Mouse (Mus musculus) liver, embryonic 15.5 days (tissue): ENCODE results near the gene Spon1. TPM values are rescaled to one million over a fixed set of nuclear protein-coding genes. Genes with fewer than 3 reads are reported as not detected.

Experiments used
- ATAC-seq: fragments of 200-750 bp; cut with Nextera tagmentation; 2 replicates; pipeline ENCODE4 v1.8.0; 2017; ENCODE audit warnings: moderate number of reproducible peaks, mild to moderate bottlenecking, moderate library complexity; ENCODE audit not compliant: insufficient read depth
- H3K27ac ChIP-seq: fragments of 300-500 bp; sonication (generic); replicated peaks from 2 replicates; pipeline ENCODE4 v1.5.1; 2015; ENCODE audit warnings: mild to moderate bottlenecking, inconsistent platforms
- H3K27me3 ChIP-seq: fragments of 300-500 bp; sonication (generic); 2 replicates; pipeline ENCODE4 v1.6.1; 2015; ENCODE audit warnings: mild to moderate bottlenecking, inconsistent platforms
- H3K36me3 ChIP-seq: fragments of 300-500 bp; sonication (generic); replicated peaks from 2 replicates; pipeline ENCODE4 v1.6.1; 2015; ENCODE audit warnings: moderate library complexity, mild to moderate bottlenecking, inconsistent platforms
- H3K4me1 ChIP-seq: fragments of 300-500 bp; sonication (generic); replicated peaks from 2 replicates; pipeline ENCODE4 v1.6.1; 2015; ENCODE audit warnings: inconsistent platforms
- H3K4me2 ChIP-seq: fragments of 300-500 bp; sonication (generic); 2 replicates; pipeline ENCODE4 v1.6.1; 2015; ENCODE audit warnings: moderate library complexity, mild to moderate bottlenecking, inconsistent platforms
- H3K4me3 ChIP-seq: fragments of 300-500 bp; sonication (generic); replicated peaks from 2 replicates; pipeline ENCODE4 v1.5.1; 2015; ENCODE audit warnings: mild to moderate bottlenecking, inconsistent platforms
- H3K9ac ChIP-seq: fragments of 300-500 bp; sonication (generic); 2 replicates; pipeline ENCODE4 v1.6.1; 2015; ENCODE audit warnings: moderate library complexity, mild to moderate bottlenecking, inconsistent platforms
- H3K9me3 ChIP-seq: fragments of 300-500 bp; sonication (generic); replicated peaks from 2 replicates; pipeline ENCODE4 v1.6.1; 2016; ENCODE audit warnings: inconsistent platforms
- WGBS: fragments of 180-500 bp; shearing (Covaris S2); methylation state at CpG from one replicate; pipeline ENCODE4 v1.1.7; 2015; ENCODE audit warnings: mixed read lengths; ENCODE audit not compliant: insufficient replicate concordance; 5-methylcytosine and 5-hydroxymethylcytosine counted together
- polyA plus RNA-seq: library from polyadenylated mRNA; unstranded; fragments of >200 nt; fragmentation: Nextera tagmentation; extraction: Ambion mirVana; gene quantifications from 2 replicates; pipeline ENCODE4 v1.2.1, GENCODE M21; 2015

Gene Spon1
- polyA plus RNA-seq, result 0.55 and 0.96 TPM in 2 replicates

GRCm38 (mm10) chr7:113765667-113766497 lies at the start of gene Spon1:
Spon1 (plus strand) TSS chr7:113765998.
- Histone ChIP-seq H3K4me1 (no peaks in the 10 kb centered on the region), H3K27me3 (peaks cover 59% of the 10 kb centered on the region), H3K36me3 (no peaks in the 10 kb centered on the region), H3K9ac (no peak within 1 kb of the TSS), H3K9me3 (no peaks in the 10 kb centered on the region), H3K27ac (no peak within 1 kb of the TSS), H3K4me3 (peak within 1 kb of the TSS; percentile 15; the same call in 1 of the 2 replicates), H3K4me2 (peak within 1 kb of the TSS; percentile 49)
- no peak for ATAC-seq
- WGBS, result under 1% methylated on average over 56 of the region's 56 CpGs

GRCm38 (mm10) chr7:113721994-113722393 lies 43.8 kb upstream of the Spon1 start:
- Histone ChIP-seq H3K27ac (no peak overlapping the region), H3K4me1 (no peaks in the 10 kb centered on the region), H3K9ac (no peak overlapping the region), H3K27me3 (no peaks in the 10 kb centered on the region), H3K4me2 (no peak overlapping the region), H3K4me3 (no peak overlapping the region), H3K36me3 (no peaks in the 10 kb centered on the region), H3K9me3 (no peaks in the 10 kb centered on the region)
- WGBS, result 49% methylated on average over 2 of the region's 2 CpGs
- ATAC-seq, result no peak

- Histone ChIP-seq H3K27ac (no peak overlapping the region), H3K9ac (no peak overlapping the region), H3K27me3 (no peaks in the 10 kb centered on the region), H3K4me2 (no peak overlapping the region), H3K4me1 (no peaks in the 10 kb centered on the region), H3K4me3 (no peak overlapping the region), H3K36me3 (no peaks in the 10 kb centered on the region), H3K9me3 (no peaks in the 10 kb centered on the region)
- 36% methylated on average over 3 of the region's 3 CpGs for WGBS
- ATAC-seq, result no peak
Measured at GRCm38 (mm10) chr7:113723905-113724304, 41.9 kb upstream of the Spon1 start.

- no peaks in the 10 kb centered on the region for H3K27me3 ChIP-seq
- H3K36me3 ChIP-seq, result no peaks in the 10 kb centered on the region
- 51% methylated on average over 8 of the region's 8 CpGs for WGBS
- H3K4me3 ChIP-seq, result no peak overlapping the region
- H3K9ac ChIP-seq, result no peak overlapping the region
- no peak overlapping the region for H3K4me2 ChIP-seq
- no peak overlapping the region for H3K27ac ChIP-seq
- no peaks in the 10 kb centered on the region for H3K9me3 ChIP-seq
- no peak for ATAC-seq
- no peaks in the 10 kb centered on the region for H3K4me1 ChIP-seq
Measured at GRCm38 (mm10) chr7:113727999-113728713, 37.6 kb upstream of the Spon1 start.

- H3K9me3 ChIP-seq, result no peaks in the 10 kb centered on the region
- H3K9ac ChIP-seq, result no peak overlapping the region
- no peaks in the 10 kb centered on the region for H3K4me1 ChIP-seq
- H3K27ac ChIP-seq, result no peak overlapping the region
- WGBS, result 26% methylated on average over 2 of the region's 2 CpGs
- H3K4me2 ChIP-seq, result no peak overlapping the region
- H3K36me3 ChIP-seq, result no peaks in the 10 kb centered on the region
- no peak for ATAC-seq
- no peaks in the 10 kb centered on the region for H3K27me3 ChIP-seq
- H3K4me3 ChIP-seq, result no peak overlapping the region
Measured at GRCm38 (mm10) chr7:113728926-113729325, 36.9 kb upstream of the Spon1 start.

GRCm38 (mm10) chr7:113730406-113731247 lies 35.2 kb upstream of the Spon1 start:
- Histone ChIP-seq H3K9me3 (no peaks in the 10 kb centered on the region), H3K27ac (no peak overlapping the region), H3K4me2 (no peak overlapping the region), H3K27me3 (no peaks in the 10 kb centered on the region), H3K36me3 (no peaks in the 10 kb centered on the region), H3K9ac (no peak overlapping the region), H3K4me1 (no peaks in the 10 kb centered on the region), H3K4me3 (no peak overlapping the region)
- 72% methylated on average over 8 of the region's 8 CpGs for WGBS
- no peak for ATAC-seq

- no peak overlapping the region for H3K4me3 ChIP-seq
- H3K27ac ChIP-seq, result no peak overlapping the region
- ATAC-seq, result no peak
- no peaks in the 10 kb centered on the region for H3K27me3 ChIP-seq
- no peaks in the 10 kb centered on the region for H3K36me3 ChIP-seq
- no peaks in the 10 kb centered on the region for H3K9me3 ChIP-seq
- H3K4me2 ChIP-seq, result no peak overlapping the region
- H3K9ac ChIP-seq, result no peak overlapping the region
- 57% methylated on average over 9 of the region's 9 CpGs for WGBS
- H3K4me1 ChIP-seq, result no peaks in the 10 kb centered on the region
Measured at GRCm38 (mm10) chr7:113737790-113738362, 27.9 kb upstream of the Spon1 start.

GRCm38 (mm10) chr7:113739181-113739580 lies 26.6 kb upstream of the Spon1 start:
- Histone ChIP-seq H3K27me3 (no peaks in the 10 kb centered on the region), H3K4me1 (no peaks in the 10 kb centered on the region), H3K4me3 (no peak overlapping the region), H3K27ac (no peak overlapping the region), H3K36me3 (no peaks in the 10 kb centered on the region), H3K4me2 (no peak overlapping the region), H3K9me3 (no peaks in the 10 kb centered on the region), H3K9ac (no peak overlapping the region)
- no peak for ATAC-seq
- WGBS, result 50% methylated on average over 7 of the region's 7 CpGs

GRCm38 (mm10) chr7:113742644-113743043 lies 23.2 kb upstream of the Spon1 start:
- no peak overlapping the region for H3K4me2 ChIP-seq
- no peaks in the 10 kb centered on the region for H3K27me3 ChIP-seq
- H3K4me3 ChIP-seq, result no peak overlapping the region
- ATAC-seq, result no peak
- H3K9me3 ChIP-seq, result no peaks in the 10 kb centered on the region
- H3K27ac ChIP-seq, result no peak overlapping the region
- H3K36me3 ChIP-seq, result no peaks in the 10 kb centered on the region
- WGBS, result 73% methylated on average over 4 of the region's 4 CpGs
- H3K9ac ChIP-seq, result no peak overlapping the region
- H3K4me1 ChIP-seq, result no peaks in the 10 kb centered on the region

- no peak overlapping the region for H3K27ac ChIP-seq
- no peaks in the 10 kb centered on the region for H3K4me1 ChIP-seq
- no peak overlapping the region for H3K9ac ChIP-seq
- H3K27me3 ChIP-seq, result no peaks in the 10 kb centered on the region
- H3K36me3 ChIP-seq, result no peaks in the 10 kb centered on the region
- WGBS, result 36% methylated on average over 5 of the region's 5 CpGs
- no peak overlapping the region for H3K4me3 ChIP-seq
- no peak for ATAC-seq
- H3K4me2 ChIP-seq, result no peak overlapping the region
- H3K9me3 ChIP-seq, result no peaks in the 10 kb centered on the region
Measured at GRCm38 (mm10) chr7:113743982-113744381, 21.8 kb upstream of the Spon1 start.
